Mouse (Mus musculus): ENCODE results near the gene Slc44a1.

Gene Slc44a1

DNA sequence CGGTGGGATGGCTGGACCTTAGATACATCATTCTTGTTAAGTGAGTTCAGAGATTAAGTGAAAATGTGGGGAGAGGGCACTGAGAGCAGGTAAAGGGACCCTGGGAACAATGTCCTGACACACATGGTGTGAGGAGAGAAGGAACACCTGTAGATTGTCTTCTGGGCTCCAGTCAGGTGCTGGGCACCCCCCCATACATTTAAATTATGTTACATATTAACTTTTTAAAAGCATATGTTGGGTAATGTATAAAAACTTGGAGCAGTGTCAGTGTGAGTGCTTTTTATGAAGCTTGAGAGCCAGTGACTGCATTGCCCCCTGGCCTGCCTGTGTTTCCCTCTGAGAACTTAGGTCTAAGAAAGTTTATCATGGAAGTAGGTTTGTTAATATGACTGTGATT lies 12.2 kb downstream of the Slc44a1 start:
- peaks cover 67% of the 10 kb centered on the region for H3K4me1 ChIP-seq (replicated peaks; ENCODE audit: low read depth, low read length)
- 0 out of 2 replicates have a peak, but pooled peaks cover 4% of the 10 kb centered on the region for H3K36me3 ChIP-seq (ENCODE audit: insufficient read depth, low read length)
- H3K27me3 ChIP-seq (ENCODE audit: insufficient read depth, low read length) = no peaks in the 10 kb centered on the region
- H3K4me3 ChIP-seq (replicated peaks; ENCODE audit: low read length) = 0 out of 2 replicates have a peak overlapping the region, but pooled peaks have one; percentile 26
- TF ChIP-seq CTCF (conservative IDR thresholded peaks at IDR 0.05; ENCODE audit: low read length) = no peak
- TF ChIP-seq NANOG (IDR thresholded peaks at IDR 0.05; ENCODE audit: borderline replicate concordance, low read length) = no peak
- no peaks in the 10 kb centered on the region for H3K9me3 ChIP-seq (ENCODE audit: low read length)

DNA sequence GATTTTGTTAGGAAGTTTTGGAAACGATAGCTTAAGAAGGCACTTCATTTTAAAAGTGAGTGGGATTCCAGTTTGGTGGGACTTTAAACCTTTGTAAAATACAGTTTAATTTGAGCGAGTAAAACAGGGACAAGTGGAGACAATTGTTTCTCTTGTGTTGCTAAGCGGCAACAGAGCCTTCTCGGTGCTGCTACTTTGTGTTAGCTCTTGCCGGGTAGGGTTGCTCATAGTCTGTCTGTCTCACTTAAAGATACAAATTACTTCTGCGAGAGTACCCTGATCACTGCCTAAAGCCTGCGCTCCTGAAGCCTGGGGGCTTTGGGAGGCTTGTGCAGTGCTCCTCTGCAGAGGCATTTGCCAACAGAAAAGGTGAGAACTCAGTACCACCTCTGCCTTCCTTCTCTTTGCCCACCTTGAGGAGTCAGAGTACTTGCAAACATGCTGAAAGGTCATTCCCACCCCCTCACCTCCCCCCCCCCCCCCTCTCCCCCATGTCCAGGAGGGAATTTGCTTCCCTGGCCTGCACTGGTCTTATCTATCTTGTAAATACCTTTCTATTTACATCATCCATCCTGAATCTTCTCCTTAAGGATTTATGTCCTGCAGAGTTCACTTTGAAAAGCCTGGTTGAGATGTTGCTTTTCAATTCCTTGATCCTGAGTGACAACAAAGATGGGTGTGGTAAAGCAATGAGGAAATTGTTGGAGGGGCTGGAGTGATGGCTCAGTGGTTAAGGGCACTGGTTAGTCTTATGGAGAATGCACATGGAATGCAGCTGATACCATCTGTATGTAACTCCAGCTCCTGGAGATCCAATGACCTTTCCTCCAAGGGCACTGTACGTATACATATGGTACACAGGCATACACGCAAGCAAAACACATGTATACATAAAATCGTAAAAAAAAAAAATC lies 13.0 kb downstream of the Slc44a1 start:
- TF ChIP-seq CTCF (conservative IDR thresholded peaks at IDR 0.05; ENCODE audit: low read length) (no peak), NANOG (IDR thresholded peaks at IDR 0.05; ENCODE audit: borderline replicate concordance, low read length) (no peak)
- Histone ChIP-seq H3K9me3 (ENCODE audit: low read length) (no peaks in the 10 kb centered on the region), H3K27me3 (ENCODE audit: insufficient read depth, low read length) (no peaks in the 10 kb centered on the region), H3K36me3 (ENCODE audit: insufficient read depth, low read length) (0 out of 2 replicates have a peak, but pooled peaks cover 4% of the 10 kb centered on the region), H3K4me1 (replicated peaks; ENCODE audit: low read depth, low read length) (peaks cover 61% of the 10 kb centered on the region), H3K4me3 (replicated peaks; ENCODE audit: low read length) (no peak overlapping the region)

- Histone ChIP-seq H3K27me3 (ENCODE audit: insufficient read depth, low read length) (no peaks in the 10 kb centered on the region), H3K9me3 (ENCODE audit: low read length) (no peaks in the 10 kb centered on the region)
- TF ChIP-seq CTCF (conservative IDR thresholded peaks at IDR 0.05; ENCODE audit: low read length) (no peak), POU5F1 (IDR thresholded peaks at IDR 0.05; ENCODE audit: borderline replicate concordance, low read length) (no peak), NANOG (IDR thresholded peaks at IDR 0.05; ENCODE audit: borderline replicate concordance, low read length) (no peak)
Observed at GRCm38 (mm10) chr4:53455885-53456284, 15.7 kb downstream of the Slc44a1 start.

DNA sequence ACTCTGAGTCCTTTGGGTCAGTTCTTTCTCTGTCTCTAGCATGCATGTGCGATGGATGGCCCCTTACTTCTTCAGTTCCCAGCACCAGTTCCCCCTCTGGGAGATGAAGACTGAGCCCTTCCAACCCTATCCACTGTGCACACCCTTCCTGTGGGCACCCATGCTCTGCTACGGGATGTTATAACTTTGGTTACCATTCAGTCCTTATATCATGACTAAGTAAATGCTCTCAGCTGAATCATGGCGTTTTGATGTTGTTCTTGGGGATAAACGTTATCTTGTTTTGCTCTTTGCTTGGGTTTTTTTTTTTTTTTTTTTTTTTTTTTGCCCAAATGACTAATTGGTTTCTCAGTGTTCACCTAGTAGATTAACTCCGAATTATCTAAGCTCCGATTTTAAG lies 16.4 kb downstream of the Slc44a1 start:
- H3K4me3 ChIP-seq (replicated peaks; ENCODE audit: low read length) = no peak overlapping the region
- no peaks in the 10 kb centered on the region for H3K27me3 ChIP-seq (ENCODE audit: insufficient read depth, low read length)
- peaks cover 59% of the 10 kb centered on the region for H3K4me1 ChIP-seq (replicated peaks; ENCODE audit: low read depth, low read length)
- 0 out of 2 replicates have a peak, but pooled peaks cover 4% of the 10 kb centered on the region for H3K36me3 ChIP-seq (ENCODE audit: insufficient read depth, low read length)
- no peak for TF ChIP-seq POU5F1 (IDR thresholded peaks at IDR 0.05; ENCODE audit: borderline replicate concordance, low read length)
- TF ChIP-seq CTCF (conservative IDR thresholded peaks at IDR 0.05; ENCODE audit: low read length) = no peak
- TF ChIP-seq NANOG (IDR thresholded peaks at IDR 0.05; ENCODE audit: borderline replicate concordance, low read length) = no peak
- no peaks in the 10 kb centered on the region for H3K9me3 ChIP-seq (ENCODE audit: low read length)

More at GRCm38 (mm10) chr4:53455885-53456284, 15.7 kb downstream of the Slc44a1 start:
- H3K36me3 ChIP-seq (ENCODE audit: insufficient read depth, low read length) = 0 out of 2 replicates have a peak, but pooled peaks cover 4% of the 10 kb centered on the region
- peaks cover 64% of the 10 kb centered on the region for H3K4me1 ChIP-seq (replicated peaks; ENCODE audit: low read depth, low read length)
- no peak overlapping the region for H3K4me3 ChIP-seq (replicated peaks; ENCODE audit: low read length)

- no peak for TF ChIP-seq NANOG (IDR thresholded peaks at IDR 0.05; ENCODE audit: borderline replicate concordance, low read length)
- no peak for TF ChIP-seq CTCF (conservative IDR thresholded peaks at IDR 0.05; ENCODE audit: low read length)
- no peak for TF ChIP-seq POU5F1 (IDR thresholded peaks at IDR 0.05; ENCODE audit: borderline replicate concordance, low read length)
- Histone ChIP-seq H3K9me3 (ENCODE audit: low read length) (no peaks in the 10 kb centered on the region), H3K4me3 (replicated peaks; ENCODE audit: low read length) (no peak overlapping the region), H3K4me1 (replicated peaks; ENCODE audit: low read depth, low read length) (peaks cover 55% of the 10 kb centered on the region), H3K27me3 (ENCODE audit: insufficient read depth, low read length) (no peaks in the 10 kb centered on the region), H3K36me3 (ENCODE audit: insufficient read depth, low read length) (0 out of 2 replicates have a peak, but pooled peaks cover 4% of the 10 kb centered on the region)
Observed at GRCm38 (mm10) chr4:53458503-53458902, 18.3 kb downstream of the Slc44a1 start.

GRCm38 (mm10) chr4:53459697-53460096 lies 19.5 kb downstream of the Slc44a1 start:
- peaks cover 43% of the 10 kb centered on the region for H3K4me1 ChIP-seq (replicated peaks; ENCODE audit: low read depth, low read length)
- TF ChIP-seq POU5F1 (IDR thresholded peaks at IDR 0.05; ENCODE audit: borderline replicate concordance, low read length) (no peak), NANOG (IDR thresholded peaks at IDR 0.05; ENCODE audit: borderline replicate concordance, low read length) (no peak), CTCF (conservative IDR thresholded peaks at IDR 0.05; ENCODE audit: low read length) (no peak)

DNA sequence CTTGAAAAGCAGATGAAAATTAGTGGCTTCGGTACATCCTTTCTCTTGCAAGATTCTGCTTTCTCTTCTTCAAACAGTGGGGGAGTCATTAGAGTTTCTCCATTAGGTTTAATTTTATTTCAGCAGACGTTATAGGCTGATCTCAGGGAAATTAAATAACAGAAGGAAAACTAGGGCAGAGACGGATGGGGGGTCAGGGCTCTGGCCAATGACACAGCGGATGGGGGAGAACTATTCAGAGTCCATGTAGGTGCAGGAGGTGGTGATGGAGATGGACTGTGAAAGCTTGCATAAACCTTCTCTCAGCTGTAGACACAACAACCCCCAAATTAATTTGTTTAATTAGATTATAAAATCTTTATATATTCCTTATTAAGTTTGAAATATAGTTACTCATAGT lies 20.8 kb downstream of the Slc44a1 start:
- no peaks in the 10 kb centered on the region for H3K27me3 ChIP-seq (ENCODE audit: insufficient read depth, low read length)
- peaks cover 47% of the 10 kb centered on the region for H3K4me1 ChIP-seq (replicated peaks; ENCODE audit: low read depth, low read length)
- H3K36me3 ChIP-seq (ENCODE audit: insufficient read depth, low read length) = 0 out of 2 replicates have a peak, but pooled peaks cover 4% of the 10 kb centered on the region
- TF ChIP-seq NANOG (IDR thresholded peaks at IDR 0.05; ENCODE audit: borderline replicate concordance, low read length) = no peak
- TF ChIP-seq POU5F1 (IDR thresholded peaks at IDR 0.05; ENCODE audit: borderline replicate concordance, low read length) = no peak
- no peak for TF ChIP-seq CTCF (conservative IDR thresholded peaks at IDR 0.05; ENCODE audit: low read length)
- no peak overlapping the region for H3K4me3 ChIP-seq (replicated peaks; ENCODE audit: low read length)
- no peaks in the 10 kb centered on the region for H3K9me3 ChIP-seq (ENCODE audit: low read length)

More at GRCm38 (mm10) chr4:53459697-53460096, 19.5 kb downstream of the Slc44a1 start:
- no peaks in the 10 kb centered on the region for H3K9me3 ChIP-seq (ENCODE audit: low read length)
- no peaks in the 10 kb centered on the region for H3K27me3 ChIP-seq (ENCODE audit: insufficient read depth, low read length)
- H3K36me3 ChIP-seq (ENCODE audit: insufficient read depth, low read length) = 0 out of 2 replicates have a peak, but pooled peaks cover 4% of the 10 kb centered on the region
- no peak overlapping the region for H3K4me3 ChIP-seq (replicated peaks; ENCODE audit: low read length)

DNA sequence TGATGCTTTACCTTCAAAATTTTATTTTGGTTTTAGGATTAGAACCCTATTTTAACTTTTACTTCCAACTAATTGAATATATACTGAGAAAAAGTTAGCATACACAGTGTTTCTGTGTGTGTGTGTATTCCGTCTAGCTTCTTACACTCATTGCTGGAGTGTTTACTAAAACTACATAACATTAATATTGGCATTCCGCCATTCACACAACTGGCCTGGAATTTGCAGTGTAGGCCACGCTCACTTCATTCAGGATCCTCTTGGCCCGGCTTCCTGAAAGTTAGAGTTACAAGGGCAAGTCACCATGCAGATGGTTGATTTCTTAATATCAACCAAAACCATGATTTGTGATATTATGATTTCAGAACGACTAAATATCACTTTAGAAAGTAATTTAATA lies 21.9 kb downstream of the Slc44a1 start:
- TF ChIP-seq CTCF (conservative IDR thresholded peaks at IDR 0.05; ENCODE audit: low read length) (no peak), NANOG (IDR thresholded peaks at IDR 0.05; ENCODE audit: borderline replicate concordance, low read length) (no peak), POU5F1 (IDR thresholded peaks at IDR 0.05; ENCODE audit: borderline replicate concordance, low read length) (no peak)
- H3K27me3 ChIP-seq (ENCODE audit: insufficient read depth, low read length) = no peaks in the 10 kb centered on the region
- peaks cover 58% of the 10 kb centered on the region for H3K4me1 ChIP-seq (replicated peaks; ENCODE audit: low read depth, low read length)
- no peak overlapping the region for H3K4me3 ChIP-seq (replicated peaks; ENCODE audit: low read length)
- no peaks in the 10 kb centered on the region for H3K9me3 ChIP-seq (ENCODE audit: low read length)
- no peaks in the 10 kb centered on the region for H3K36me3 ChIP-seq (ENCODE audit: insufficient read depth, low read length)

Data from E14TG2a.4 (cell line).